Mouse (Mus musculus): ENCODE measurements around the gene Ackr2. TPM values are rescaled to one million over a fixed set of nuclear protein-coding genes. Genes with fewer than 3 reads are reported as not detected.

Ackr2 gene
- total RNA-seq, 2 experiments from 2014 or later: 2.5 to 3.7 TPM

- DNase-seq (ENCODE audit: low spot score): peak; percentile 51
- intact Hi-C loops (cut with DNase I): no loop called here
These were observed 52.4 kb downstream of the Ackr2 start, which contains the start of gene Fam198a for GRCm38 (mm10) chr9:121950418-121951113. Fam198a (plus strand) TSS chr9:121950988.

DNA sequence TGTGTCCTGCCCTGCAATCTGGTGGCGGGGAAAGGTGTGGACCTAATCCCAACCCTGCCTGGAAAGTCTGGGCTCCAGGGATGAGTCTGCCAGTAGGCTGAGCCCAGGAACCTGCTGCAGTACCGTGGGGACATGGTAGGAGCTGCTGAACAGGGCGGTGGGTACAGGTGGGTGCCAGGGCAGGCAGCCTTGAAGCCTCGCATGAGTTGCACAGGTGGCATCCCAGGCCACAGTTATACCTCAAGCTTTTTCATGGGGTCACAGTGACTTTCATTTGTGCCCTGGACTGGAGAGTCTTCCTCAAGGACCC is 52.9 kb downstream of the Ackr2 start:
- intact Hi-C loops (cut with DNase I): no loop called here
- no peak for DNase-seq (ENCODE audit: low spot score)

- no peak for DNase-seq (ENCODE audit: low spot score)
- intact Hi-C loops (cut with DNase I): no loop called here
These were observed 54.4 kb downstream of the Ackr2 start for GRCm38 (mm10) chr9:121952596-121952995.

- DNase-seq (ENCODE audit: low spot score): no peak
- intact Hi-C loops (cut with DNase I): no loop called here
These were observed 61.9 kb downstream of the Ackr2 start for GRCm38 (mm10) chr9:121959966-121960635.

Other genes starting within 250 kb of the Ackr2 start
- gene Sec22c, start 192.9 kb upstream of the Ackr2 start, total RNA-seq (2021): 1 to 10 TPM; 4.6 to 6.8 TPM
- gene Ss18l2, start 188.0 kb upstream of the Ackr2 start, total RNA-seq (2021): 100 to 1,000 TPM; 138 to 145 TPM
- gene Nktr, start 179.2 kb upstream of the Ackr2 start, total RNA-seq (2021): 10 to 100 TPM; 29.1 to 38.1 TPM
- 100 to 1,000 TPM; 116 to 128 TPM for gene Zfp651, start 139.0 kb upstream of the Ackr2 start, total RNA-seq (2021)
- gene Klhl40, start 120.7 kb upstream of the Ackr2 start, total RNA-seq (2021): 10 to 100 TPM; 10.1 to 10.5 TPM
- gene Hhatl, start 105.8 kb upstream of the Ackr2 start, total RNA-seq (2021): 100 to 1,000 TPM; 118 to 123 TPM
- not detected for gene Ccdc13, start 58.9 kb upstream of the Ackr2 start, total RNA-seq (2021)
- gene Higd1a, start 40.0 kb upstream of the Ackr2 start, total RNA-seq (2021): 100 to 1,000 TPM; 208 to 239 TPM
- gene Cyp8b1, start 17.9 kb downstream of the Ackr2 start, total RNA-seq (2021): not detected
- under 1 TPM; 0.94 to 0.98 TPM for gene Fam198a, start 52.6 kb downstream of the Ackr2 start, total RNA-seq (2021)
- gene Pomgnt2, start 98.8 kb downstream of the Ackr2 start, total RNA-seq (2021): 10 to 100 TPM; 12.1 to 13.1 TPM
- gene Snrk, start 218.9 kb downstream of the Ackr2 start, total RNA-seq (2021): 100 to 1,000 TPM; 127 to 163 TPM

Measured in heart, postnatal 25 days (tissue).